Mouse (Mus musculus): ENCODE results near the gene Clk3.

The Clk3 gene

DNA sequence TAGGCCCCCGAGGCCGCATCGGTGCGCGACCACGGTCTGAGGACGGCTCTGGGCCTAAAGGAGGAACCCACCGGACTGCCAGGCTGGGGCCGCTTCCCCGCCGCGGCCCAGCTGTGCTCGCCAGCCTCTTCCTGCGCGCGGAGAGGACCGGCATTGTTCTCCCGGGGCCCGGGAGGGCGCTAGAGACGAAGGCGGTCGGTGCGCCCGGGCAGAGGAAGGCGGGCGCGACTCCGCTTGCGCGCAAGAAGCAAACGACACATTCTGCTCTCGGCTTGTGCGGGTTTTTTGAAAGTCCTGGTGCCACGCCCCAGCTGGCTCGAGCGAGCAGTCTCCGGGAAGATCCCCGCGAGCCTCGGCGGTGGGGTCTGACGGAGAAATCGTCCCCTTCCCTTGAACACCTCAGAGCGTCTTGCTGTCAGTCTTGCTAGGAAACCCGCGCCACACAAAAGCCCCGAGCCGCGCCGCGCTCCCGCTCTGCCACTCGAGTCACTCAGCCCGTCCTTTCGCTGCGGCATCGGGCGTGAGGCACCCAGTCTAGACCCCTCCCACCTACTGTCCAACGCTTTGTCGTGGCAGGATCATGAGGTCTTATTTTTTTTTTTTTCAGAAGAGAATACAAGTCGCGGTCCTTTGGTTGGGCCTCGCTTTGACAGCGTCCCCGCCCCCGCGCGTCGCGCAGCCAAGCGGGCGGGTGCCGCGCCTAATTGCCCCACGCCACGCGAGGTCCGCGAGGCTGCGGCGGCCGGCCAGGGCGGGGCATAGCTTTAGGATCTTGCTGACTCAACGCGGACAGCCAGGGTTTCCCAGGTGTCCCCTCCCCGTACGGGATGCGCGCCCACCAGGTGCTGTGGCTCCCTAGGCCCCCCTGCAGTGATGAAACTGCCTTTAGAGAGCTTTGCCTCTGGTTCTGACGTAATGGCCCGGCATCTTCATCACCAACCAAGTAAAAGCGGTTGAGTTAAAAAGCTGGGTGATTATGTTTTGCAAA, at the start of gene Clk3:
Gene Clk3 (minus strand): TSS at position 497 of the 988 bp plus-strand sequence.
- no peak for DNase-seq (ENCODE audit: low read depth)

DNA sequence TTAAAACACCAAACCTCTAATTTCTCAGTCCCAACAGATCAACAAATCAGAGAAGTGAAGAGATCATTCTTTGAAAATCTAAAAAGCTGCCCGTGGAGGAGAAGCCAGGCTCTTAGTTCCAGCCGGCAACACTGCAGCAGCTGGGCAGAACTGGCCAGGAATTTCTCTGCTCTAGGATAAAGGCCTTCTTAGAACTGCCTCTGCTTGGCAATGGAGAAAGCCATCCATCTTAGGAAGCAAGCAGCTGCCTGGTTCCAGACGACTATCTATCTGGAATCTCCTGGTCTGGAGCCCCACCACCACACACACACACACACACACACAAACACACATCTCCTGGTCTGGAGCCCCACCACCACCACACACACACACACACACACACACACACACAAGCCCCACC, 49.2 kb upstream of the Clk3 start:
- no peak for DNase-seq (ENCODE audit: low read depth)

DNA sequence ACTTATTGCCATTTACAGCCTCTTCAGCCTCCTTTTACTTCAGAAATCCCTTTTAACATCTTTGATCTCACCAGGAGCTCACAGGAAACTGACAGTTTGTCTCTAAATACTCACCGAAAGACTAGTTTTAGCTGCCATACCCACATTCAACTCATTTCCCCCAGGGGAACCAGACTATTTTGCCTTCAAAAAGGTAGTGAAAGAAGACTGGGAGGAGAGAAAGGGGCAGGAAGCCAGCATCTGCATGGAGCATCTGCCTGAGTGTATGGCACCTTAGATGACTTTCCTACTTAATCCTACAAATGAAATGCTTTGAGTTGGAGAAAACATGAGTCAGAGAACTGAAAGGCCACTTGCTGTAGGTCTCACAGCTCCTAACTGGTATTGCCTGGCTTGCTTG, 48.4 kb upstream of the Clk3 start:
- DNase-seq (ENCODE audit: low read depth), result no peak

DNA sequence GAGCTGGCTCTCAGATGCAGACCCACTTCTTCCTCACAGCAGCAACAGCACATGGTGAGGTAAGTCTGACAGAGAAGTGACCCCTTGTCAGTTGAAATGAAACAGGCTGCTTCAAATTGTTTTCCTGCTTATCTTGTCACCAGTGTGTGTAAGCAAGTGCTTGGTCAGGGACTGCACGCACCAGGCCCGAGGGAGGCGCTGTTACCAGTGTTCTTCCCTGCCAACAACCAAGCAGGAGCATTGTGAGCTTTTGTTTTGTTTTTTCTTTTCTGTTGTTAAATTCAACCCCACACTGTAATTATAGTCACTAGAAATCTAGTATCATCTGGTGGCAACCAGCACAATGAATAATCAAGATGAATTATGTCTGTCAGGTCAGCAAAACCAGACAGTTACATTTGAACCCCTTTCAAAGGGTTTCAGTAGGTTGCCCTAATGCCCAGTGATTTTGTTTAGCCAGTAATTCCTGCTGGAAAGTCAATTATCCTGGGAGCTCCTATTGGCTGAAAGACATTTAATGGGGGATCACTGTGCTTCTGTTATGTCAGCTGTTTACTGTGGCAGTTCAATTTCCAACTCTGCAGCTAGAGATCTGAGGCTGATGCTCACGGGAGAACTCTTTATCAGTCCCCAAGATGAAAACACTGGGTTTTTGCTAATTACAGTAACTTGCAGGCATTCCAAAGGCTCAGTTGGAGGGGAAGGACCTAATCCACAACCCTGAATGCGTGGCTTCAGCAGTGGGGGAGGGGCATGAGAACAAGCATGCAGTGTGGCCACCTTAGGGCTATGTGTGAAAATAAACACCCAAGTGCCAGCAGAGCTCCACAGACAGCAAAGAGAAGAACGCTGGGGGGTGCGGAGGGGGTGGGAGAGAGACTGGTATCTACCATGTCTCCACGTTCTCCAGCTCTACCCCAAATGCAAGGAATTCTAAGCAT, 46.4 kb upstream of the Clk3 start:
- no peak for DNase-seq (ENCODE audit: low read depth)

DNA sequence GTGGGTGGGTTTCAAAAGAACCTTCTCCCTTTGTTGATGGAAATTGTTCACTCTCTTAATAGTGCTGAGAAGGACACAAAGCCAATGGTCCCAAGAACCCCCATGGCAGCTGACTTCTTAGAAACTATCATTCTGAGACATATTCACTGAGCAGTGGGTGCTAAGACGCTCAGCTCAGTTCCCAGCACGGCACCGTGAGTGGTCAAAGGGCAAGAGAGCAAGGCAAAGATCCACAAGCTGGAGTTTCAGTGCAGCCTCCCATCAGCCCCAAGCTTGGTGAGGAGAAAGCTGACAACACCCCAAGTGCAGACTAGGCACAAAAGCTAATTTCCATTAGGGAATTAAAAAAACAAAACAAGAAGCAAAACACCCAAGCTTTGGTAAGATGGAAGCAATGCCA, 45.0 kb upstream of the Clk3 start:
- DNase-seq (ENCODE audit: low read depth), result no peak

DNA sequence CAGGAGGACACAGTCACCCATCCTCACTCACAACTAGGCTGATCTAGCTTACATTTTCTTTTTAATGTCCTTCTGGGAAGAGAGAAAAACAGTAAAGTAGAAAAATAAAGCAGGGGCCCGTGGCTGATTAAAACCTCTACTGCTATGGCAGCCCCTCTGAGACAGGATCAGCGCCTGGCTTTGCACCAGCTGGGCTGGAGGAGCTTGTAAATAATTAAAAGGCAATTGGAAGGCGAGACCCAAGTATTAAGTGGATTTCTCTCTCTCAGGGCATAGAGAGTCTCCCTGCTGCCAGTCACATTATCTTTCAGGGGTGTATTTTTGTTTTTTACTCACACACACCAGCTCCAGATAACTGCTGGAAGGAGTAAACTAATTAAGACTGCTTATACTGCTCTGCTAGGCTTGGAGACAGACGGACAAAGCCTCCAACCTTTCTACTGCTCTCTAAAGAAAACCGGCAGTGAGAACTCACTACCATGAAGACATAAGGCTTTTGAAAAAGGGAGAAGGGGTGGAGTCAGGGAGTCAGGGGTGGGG, 43.2 kb upstream of the Clk3 start:
- no peak for DNase-seq (ENCODE audit: low read depth)

DNA sequence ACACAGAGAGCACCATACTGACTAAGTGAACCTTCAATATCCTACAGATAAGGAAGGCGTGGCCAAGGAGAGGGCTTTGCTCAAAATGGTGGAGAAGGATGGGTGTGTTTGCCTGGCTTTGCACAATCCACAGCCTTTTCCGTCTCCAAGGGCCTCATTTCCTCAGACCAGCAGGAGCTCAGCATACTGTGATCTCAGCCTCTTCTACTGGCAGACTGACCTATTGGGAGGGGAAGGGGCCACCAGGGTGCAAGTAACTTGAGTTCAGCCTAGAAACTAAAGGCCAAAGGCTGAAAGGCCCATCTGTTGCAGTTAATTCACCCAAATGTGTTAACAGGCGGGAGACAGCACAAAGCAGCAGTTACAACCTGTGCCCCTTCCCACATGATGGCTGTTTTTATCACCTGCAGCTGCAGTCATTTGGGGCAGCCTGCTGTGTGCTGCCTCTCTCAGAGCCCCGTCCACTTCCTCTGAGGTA, 41.6 kb upstream of the Clk3 start:
- DNase-seq (ENCODE audit: low read depth), result no peak

DNA sequence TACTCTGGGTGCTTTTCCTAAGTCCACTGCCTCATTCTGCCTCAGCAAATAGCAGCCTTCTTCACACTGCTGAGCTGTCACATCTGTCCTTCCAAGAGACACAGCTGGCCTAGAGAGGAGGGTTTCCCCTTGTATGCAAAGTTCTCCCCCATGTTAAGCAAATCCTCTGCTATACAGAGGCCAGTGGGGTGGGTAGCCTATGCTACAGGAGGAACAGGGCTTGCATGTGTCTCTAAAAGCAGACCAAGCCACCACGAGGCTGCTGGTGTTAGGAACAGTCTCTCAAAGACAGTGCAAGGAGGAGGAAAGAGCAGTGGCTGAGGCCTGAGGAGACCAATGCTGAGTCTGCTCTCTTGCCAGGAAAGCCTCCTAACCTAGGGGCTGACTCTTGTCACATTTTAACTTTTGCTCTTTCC, 40.4 kb upstream of the Clk3 start:
- DNase-seq (ENCODE audit: low read depth), result no peak

DNA sequence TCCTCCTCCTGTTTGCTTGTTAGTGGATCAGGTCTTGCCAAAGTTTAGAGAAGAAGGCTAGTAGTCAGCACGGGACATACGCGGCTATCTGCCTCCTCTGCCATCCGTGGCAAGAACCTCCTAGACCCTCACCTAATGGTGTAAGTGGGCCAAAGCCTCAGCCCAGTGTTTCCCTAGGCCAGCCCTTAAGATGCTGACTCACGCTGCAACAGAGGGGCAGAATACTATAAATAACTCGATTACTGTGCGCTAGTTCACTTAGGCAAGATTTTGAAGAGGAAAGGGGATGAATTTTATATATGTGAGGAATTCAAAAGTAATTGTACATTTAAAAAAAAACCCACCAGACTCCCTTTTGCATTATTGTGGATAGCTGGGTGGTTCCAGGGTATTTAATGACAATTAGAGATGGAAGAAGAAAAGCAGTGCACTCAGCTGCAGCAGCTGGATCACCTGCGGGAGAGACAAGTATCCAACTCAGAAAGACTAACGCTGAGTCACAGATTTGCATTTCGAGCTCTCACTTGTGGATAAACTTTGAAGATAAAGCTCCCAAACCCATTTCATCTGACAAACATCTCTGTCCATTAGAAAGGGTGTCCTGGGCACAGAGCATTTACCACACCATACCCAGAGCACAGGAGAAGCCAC, 39.6 kb upstream of the Clk3 start:
- DNase-seq (ENCODE audit: low read depth), result no peak

DNA sequence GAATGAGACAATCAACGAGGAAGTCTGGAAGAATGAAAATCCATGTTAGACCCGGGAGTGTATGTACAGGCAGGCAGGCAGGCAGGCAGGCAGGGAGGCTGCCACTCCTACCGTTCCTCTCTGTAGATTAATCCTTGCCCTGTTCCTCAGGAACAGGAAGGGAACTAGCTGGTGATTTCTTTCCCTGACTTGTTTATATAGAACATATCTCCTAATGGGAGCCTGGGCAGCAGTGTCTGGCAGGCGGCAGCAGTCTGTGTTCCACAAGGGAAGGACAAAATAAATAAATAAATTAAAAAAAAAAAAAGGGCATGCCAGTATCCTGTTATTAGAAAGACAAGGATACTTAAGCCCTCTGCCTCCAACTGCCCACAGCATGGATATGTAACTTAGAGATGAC, 38.2 kb upstream of the Clk3 start:
- no peak for DNase-seq (ENCODE audit: low read depth)

DNA sequence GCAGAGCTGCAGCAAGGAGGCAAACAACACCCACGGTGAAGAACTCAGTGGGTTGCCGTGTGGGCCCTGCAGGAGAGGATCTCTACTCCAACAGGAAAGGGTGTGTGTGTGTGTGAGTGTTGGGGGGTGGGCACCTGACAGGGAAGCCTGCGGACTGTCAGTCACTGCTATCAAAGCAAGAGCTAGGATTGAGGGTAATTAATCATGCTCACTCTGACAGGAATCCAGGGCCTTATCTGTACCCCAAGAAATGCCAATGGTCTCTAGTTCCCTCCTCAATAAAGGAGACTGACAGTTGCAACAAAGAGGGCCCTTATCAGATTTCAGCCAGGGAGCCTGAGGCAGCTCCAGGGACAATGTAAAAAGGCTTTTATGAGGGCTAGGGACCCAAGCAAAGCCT, 37.4 kb upstream of the Clk3 start:
- DNase-seq (ENCODE audit: low read depth), result no peak

DNA sequence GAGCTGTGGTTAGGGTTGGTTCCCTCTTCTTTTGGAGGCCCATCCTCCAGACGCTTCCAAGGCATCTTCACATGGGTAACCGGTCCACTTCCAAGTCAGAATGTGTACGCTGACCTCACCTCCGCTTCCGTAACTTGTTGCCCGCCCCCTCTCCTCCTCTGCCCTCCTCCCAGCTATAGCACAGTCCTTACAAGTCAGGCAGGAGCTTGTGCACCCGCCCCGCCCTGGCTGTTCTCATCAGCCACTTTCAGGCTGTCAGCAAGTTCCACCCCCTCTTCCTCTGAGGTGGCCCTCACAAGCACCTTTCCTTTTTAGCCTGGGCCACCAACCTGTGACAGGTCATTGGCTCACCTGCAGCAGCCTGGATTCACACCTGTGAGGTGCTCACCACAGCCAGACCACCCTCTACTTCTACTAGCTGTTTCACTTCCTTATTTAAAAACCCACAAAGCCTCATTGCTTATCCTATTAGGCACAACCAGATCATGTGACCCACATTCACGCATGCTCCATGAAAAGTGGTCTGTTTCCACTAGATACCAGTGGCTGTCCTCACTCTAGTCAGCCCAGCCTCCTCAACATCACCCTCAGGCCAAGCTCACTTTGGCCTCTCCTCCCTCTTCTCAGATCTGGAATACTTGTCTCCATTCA, 34.8 kb upstream of the Clk3 start:
- DNase-seq (ENCODE audit: low read depth), result no peak

DNA sequence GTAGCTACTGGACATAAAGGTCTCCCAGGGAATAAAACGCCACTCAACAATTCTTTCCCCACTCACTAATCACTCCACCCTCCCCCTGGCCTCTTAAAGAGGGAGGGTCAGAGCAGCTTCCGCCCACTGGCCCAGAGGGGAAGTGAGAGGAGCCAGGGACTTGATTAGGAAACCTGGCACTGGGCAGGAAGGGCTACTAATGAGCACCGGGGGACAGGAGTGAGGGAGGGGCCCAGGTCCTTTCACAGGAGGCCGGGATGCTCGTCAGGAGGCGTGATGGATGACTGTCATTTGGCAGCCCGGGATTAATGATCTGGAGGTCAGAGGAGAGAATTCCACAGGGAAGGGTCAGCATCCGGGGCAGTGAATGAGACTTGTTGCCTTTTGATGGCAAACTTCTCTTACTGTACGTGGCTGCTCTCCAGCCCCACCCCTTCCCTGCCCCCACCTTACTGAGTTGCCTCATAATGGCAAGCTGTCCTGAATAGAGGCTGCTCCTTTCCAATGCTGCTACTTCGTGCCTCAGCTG, 33.1 kb upstream of the Clk3 start:
- DNase-seq (ENCODE audit: low read depth), result no peak

DNA sequence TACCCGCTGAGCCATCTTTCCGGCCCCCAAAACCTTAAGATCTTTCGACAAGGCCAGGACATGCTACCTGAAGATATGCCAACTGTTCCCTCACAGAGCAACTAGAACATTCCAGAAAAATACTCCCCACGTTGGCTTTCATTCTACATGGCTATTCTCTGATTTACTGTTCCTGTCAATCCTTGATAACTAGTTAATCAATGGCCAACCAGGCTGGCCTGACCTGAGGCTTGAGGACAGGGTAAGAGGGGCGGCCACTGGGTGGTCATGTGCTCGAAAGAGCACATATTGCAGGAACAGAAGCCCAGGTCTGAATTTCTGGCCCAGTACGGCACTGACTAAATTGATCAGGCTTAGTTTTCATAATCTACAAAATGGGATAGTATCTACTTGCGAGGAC, 31.8 kb upstream of the Clk3 start:
- no peak for DNase-seq (ENCODE audit: low read depth)

DNA sequence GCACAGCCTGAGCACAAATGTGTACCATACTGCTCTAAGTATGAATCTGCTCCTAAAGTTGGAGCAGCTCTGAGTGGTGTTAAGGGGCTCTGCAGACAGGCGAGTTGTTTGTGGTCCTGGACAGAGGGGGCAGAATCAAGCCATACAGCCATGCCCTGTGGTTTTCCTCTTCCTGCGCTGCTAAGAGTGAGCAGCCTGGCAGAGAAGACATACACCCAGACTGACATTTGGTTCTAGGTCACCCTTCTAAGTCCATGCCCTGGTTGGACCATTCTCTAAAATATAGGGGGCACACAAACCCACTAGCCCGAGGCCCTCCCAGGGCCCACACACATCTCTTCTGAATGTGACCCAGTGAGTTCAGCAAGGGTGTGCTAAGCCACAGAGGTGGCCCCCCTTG, 24.1 kb upstream of the Clk3 start:
- no peak for DNase-seq (ENCODE audit: low read depth)

DNA sequence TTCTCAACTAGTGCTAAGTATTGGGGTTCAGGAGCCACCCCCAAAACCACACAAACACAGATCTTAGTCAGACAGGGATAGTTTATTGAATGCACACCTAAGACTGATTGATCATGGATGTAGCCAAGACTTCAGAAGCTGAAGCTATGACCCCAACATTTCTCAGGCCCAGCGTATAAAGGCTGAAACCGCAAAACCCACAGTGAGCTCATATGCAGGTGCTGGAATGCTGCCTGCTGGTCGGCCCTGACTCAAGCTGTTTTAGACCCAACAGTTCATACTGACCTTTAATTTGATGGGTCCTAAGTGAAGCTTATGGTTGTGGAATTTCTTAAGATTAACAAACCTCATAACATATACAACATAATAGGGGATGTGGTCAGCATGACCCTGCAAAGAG, 17.0 kb upstream of the Clk3 start:
- no peak for DNase-seq (ENCODE audit: low read depth)

DNA sequence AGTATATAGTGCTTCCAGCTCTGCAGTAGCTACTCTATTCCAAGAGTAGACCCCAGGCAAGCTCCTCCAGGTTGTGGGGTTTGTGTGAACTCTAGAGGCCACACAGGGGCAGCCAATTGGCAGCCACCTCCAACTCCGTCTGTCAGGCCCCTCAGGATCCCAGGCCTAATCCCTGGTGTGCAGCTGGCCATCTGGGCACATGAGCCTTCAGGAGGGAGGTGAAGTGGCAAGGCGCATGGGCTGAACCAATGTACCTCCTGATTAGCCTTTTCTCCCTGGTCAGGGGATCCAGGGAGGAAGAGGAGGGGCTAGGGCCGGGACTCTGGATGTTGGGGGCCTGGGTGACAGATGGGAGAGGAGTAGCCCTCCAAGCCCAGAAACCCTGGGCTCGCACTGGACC, 10.1 kb upstream of the Clk3 start:
- no peak for DNase-seq (ENCODE audit: low read depth)

DNA sequence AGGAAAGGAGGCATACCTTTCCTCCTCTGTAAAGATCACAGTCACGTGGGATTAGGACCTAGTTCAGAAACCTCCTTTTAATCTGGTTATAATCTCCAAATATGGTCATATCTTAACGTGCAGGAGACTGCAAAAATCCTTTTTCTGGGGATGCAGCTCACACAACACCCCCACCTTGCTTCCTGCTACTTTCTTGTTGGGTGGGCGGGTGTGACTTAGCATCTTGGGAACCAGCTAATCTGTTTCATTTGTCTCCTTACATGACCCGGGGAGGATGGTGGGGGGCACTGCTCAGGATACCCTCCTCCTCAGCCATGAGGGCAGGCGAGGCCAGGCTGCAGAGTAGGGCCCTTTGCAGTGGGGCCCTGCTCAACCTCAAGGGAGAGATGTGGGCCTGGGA, 9.4 kb upstream of the Clk3 start:
- DNase-seq (ENCODE audit: low read depth), result no peak

DNA sequence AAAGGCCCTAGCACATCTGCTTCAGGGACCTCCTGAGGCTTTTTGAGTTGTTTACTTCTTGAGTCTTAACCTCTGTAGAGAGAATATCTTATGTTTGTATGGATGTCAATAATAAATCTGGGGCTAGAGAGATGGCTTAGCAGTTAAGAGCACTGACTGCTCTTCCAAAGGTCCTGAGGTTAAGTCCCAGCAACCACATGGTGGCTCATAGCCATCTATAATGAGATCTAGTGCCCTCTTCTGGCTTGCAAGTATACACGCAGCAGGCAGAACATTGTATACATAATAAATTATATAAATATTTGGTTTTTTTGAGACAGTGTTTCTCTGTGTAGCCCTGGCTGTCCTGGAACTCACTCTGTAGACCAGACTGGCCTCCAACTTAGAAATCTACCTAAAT, 8.5 kb upstream of the Clk3 start:
- DNase-seq (ENCODE audit: low read depth), result no peak

DNA sequence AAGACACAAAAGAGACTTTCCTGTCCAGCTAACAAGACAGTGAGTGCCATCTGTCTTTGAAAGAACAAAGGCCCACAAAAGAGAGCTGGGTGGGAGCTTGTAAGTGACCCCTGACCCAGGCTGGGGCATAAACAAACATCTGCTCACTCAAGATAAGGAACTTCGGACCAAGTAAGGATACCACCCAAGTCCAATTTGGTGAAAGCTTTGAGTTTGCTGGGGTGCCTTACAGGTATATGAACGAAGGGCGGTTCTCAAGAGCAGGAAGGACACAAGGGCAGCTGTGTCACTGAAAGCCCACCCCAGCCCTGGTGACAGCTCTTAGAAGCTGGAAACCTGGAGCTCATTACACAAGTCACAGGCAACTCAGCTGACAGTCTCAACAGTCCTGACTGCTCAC, 8.1 kb upstream of the Clk3 start:
- DNase-seq (ENCODE audit: low read depth), result no peak

DNA sequence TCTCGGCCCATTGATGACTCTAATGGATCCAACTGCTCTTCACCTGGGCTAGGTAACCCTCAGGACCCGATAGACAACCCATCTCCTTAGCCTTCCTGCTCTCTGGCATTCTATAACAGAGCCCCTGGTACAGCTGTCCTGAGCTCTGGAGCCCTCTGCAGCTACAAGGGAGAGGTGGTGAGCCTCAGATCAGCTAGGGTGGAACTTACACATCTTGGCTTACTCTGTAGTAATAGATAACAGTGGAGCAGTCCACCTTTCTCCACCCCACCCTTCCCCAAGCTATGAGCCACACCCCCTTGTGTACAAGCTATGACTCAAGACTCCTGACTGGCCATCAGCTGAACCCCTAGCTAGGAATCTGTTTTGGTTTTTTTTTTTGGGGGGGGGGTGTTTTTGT, 5.2 kb upstream of the Clk3 start:
- DNase-seq (ENCODE audit: low read depth), result no peak

Measured in fibroblast of lung, adult 2 months (primary cell).